In the genomic region with DNA sequence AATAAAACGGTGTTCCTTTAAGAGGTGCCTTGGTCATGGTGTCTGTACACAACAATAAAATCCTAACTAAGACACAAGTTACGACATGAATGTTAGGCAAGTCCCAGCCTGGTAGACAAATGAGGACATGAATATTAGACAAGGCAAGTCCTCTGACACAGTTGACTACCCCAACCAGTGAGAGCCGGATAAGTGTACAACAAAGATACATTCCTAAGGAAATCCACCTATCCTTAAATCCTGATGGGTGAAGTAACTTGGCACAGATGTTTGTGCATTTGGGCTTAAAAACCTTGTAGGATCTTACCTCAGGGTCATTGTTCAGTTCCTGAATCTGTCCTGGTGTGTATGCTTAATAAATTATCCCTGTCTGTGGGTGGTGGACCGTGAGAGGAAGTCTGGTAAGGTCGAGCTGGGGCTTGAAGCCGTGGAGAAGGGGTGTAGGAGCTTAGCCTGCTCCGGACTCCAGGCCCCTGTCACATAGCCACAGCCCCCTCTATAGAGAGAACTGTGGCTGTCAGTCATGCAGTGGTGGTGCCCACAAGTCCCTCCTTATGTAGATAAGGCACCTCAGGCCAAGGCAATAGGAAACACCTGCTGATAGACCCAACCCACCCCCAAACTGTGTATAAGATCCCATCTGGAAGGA, we compare ENCODE assay signal across 30 mouse cellular contexts. TPM values are rescaled to one million over a fixed set of nuclear protein-coding genes. Genes with fewer than 3 reads are reported as not detected.
DNase-seq lines count a peak whose midpoint lies in the region; ATAC-seq lines count a peak whose summit lies in the region.
"Had no signal": no experiment of that assay in that cellular context is flagged by ENCODE, and none has a peak within 500 bp of the region (broad histone marks: within the 10 kb centered on the region; RNA-seq: fewer than 3 reads in every experiment).

No protein-coding gene starts in this region.

- no peaks in the 10 kb centered on the region for H3K4me1 ChIP-seq in liver, embryonic 12.5 days
- H3K4me1 ChIP-seq: embryonic facial prominence, embryonic 15.5 days; forebrain, embryonic 13.5 days; heart, embryonic 12.5 days; hindbrain, embryonic 10.5 days; hindbrain, embryonic 15.5 days had no signal

- intact Hi-C loops in heart, postnatal 10 days (cut with DNase I) = no loop called here

- no peak overlapping the region for H3K4me2 ChIP-seq in liver, embryonic 12.5 days
- H3K4me2 ChIP-seq: embryonic facial prominence, embryonic 15.5 days; forebrain, embryonic 13.5 days; heart, embryonic 12.5 days; hindbrain, embryonic 15.5 days; midbrain, embryonic 11.5 days had no signal

- 45% methylated on average over 7 of the region's 7 CpGs for WGBS in liver, embryonic 12.5 days (ENCODE audit: insufficient replicate concordance)

- no peaks in the 10 kb centered on the region for H3K36me3 ChIP-seq in liver, embryonic 12.5 days
- H3K36me3 ChIP-seq: embryonic facial prominence, embryonic 10.5 days; embryonic facial prominence, embryonic 15.5 days; G1E; heart, embryonic 12.5 days; hindbrain, embryonic 10.5 days; hindbrain, embryonic 15.5 days had no signal

- no peaks in the 10 kb centered on the region for H3K27me3 ChIP-seq in liver, embryonic 12.5 days (replicated peaks)
- H3K27me3 ChIP-seq: embryonic facial prominence, embryonic 15.5 days; forebrain, embryonic 13.5 days; heart, embryonic 12.5 days; hindbrain, embryonic 15.5 days had no signal

- DNase-seq in heart, adult 11 months = peak; percentile 1
- no peak for DNase-seq in heart, postnatal 10 days
- no peak for DNase-seq in liver
- no peak for DNase-seq in cerebellum, postnatal 14 days
- DNase-seq in lung, postnatal 14 days = no peak
- DNase-seq: adrenal gland, postnatal 25 days; cerebellum, adult 18-20 months; cerebellum, postnatal 10 days; gastrocnemius, postnatal 14 days; heart, adult 2 months; kidney, adult 9 months; layer of hippocampus, postnatal 36 days; left cerebral cortex, postnatal 4 days; lung, adult 2 months; lung, postnatal 10 days; right cerebral cortex, postnatal 25 days; thymus, adult 2 months had no signal

- no peak overlapping the region for H3K4me3 ChIP-seq in liver, embryonic 12.5 days
- H3K4me3 ChIP-seq: embryonic facial prominence, embryonic 10.5 days; embryonic facial prominence, embryonic 15.5 days; forebrain, embryonic 13.5 days; heart, adult 2 months; heart, embryonic 12.5 days; hindbrain, embryonic 10.5 days; hindbrain, embryonic 15.5 days had no signal

- peak; percentile 42; the same call in 1 of the 2 replicates for ATAC-seq in liver, embryonic 12.5 days
- peak; percentile 47 for ATAC-seq in granulocyte monocyte progenitor cell, adult 5-6 weeks (replicated peaks; ENCODE audit: poor library complexity, severe bottlenecking)
- ATAC-seq: forebrain, embryonic 13.5 days; midbrain, embryonic 16.5 days had no signal

- H3K27ac ChIP-seq in liver, embryonic 12.5 days = no peak overlapping the region
- H3K27ac ChIP-seq: embryonic facial prominence, embryonic 10.5 days; embryonic facial prominence, embryonic 15.5 days; forebrain, embryonic 13.5 days; heart, adult 2 months; hindbrain, embryonic 10.5 days; hindbrain, embryonic 15.5 days; liver, embryonic 14.5 days; stomach, postnatal 0 days had no signal

- no peak overlapping the region for H3K9ac ChIP-seq in liver, embryonic 12.5 days
- H3K9ac ChIP-seq: embryonic facial prominence, embryonic 15.5 days; forebrain, embryonic 13.5 days; heart, embryonic 12.5 days; hindbrain, embryonic 15.5 days; liver, embryonic 14.5 days had no signal

- H3K9me3 ChIP-seq in liver, embryonic 12.5 days (replicated peaks) = no peaks in the 10 kb centered on the region
- H3K9me3 ChIP-seq: embryonic facial prominence, embryonic 10.5 days; embryonic facial prominence, embryonic 15.5 days; forebrain, embryonic 13.5 days; heart, embryonic 12.5 days; hindbrain, embryonic 10.5 days; hindbrain, embryonic 15.5 days had no signal

RNA-seq across cellular contexts. Expression of a gene that starts 39.4 kb away (rescaled TPM):
- 10 to 100 TPM; 33.7 to 35.8 TPM for total RNA-seq in heart, postnatal 10 days (2021)
- polyA plus RNA-seq in liver, embryonic 12.5 days (2016; fragmentation: Nextera tagmentation; extraction: Ambion mirVana) = 74.5 and 74.8 TPM in 2 replicates
- total RNA-seq in granulocyte monocyte progenitor cell, adult 5-6 weeks (2014; fragmentation: Nextera tagmentation) = 131 and 167 TPM in 2 replicates
- total RNA-seq in granulocyte monocyte progenitor cell, adult 5-6 weeks (2017) = 289 and 310 TPM in 2 replicates
